Mouse (Mus musculus): ENCODE data around the gene Arsb. TPM values are rescaled to one million over a fixed set of nuclear protein-coding genes. Genes with fewer than 3 reads are reported as not detected.

Arsb gene
- 1 to 10 TPM; 2.7 to 3.0 TPM for total RNA-seq (2021)
- long read RNA-seq, experiment 1, full-length matches to known transcripts: 4 of 4 reads
- long read RNA-seq, experiment 1, partial matches to known transcripts: 0 of 4 reads
- long read RNA-seq, experiment 1, other reads (novel, unspliced or antisense): 0 of 4 reads
- long read RNA-seq, experiment 2, full-length matches to known transcripts: 2 of 2 reads
- long read RNA-seq, experiment 2, partial matches to known transcripts: 0 of 2 reads
- long read RNA-seq, experiment 2, other reads (novel, unspliced or antisense): 0 of 2 reads

- DNase-seq (ENCODE audit: low spot score): peak; percentile 84
Observed at GRCm38 (mm10) chr13:93771588-93772278, at the start of gene Arsb. Arsb (plus strand) TSS chr13:93771630.

DNA sequence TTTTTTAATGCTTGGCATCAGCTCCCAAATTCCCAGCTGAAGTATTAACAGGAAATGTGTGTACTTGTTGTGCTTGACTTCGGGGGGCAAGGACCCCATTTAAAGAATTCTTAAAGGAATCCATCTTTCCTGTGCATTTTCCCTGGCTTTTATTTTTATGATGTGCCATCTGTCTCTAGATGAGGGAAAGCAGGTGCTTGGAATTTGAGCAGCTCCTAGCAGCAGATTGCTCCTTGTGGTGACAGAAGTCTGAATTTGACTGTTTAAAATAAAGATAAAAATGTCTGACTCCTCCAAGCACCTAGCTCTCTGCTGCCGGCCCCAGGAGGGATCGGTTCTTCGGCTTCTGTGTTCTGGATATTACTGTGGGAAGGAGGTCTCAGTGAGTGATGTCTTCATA, 49.5 kb upstream of the Arsb start:
- no peak for DNase-seq (ENCODE audit: low spot score)

DNA sequence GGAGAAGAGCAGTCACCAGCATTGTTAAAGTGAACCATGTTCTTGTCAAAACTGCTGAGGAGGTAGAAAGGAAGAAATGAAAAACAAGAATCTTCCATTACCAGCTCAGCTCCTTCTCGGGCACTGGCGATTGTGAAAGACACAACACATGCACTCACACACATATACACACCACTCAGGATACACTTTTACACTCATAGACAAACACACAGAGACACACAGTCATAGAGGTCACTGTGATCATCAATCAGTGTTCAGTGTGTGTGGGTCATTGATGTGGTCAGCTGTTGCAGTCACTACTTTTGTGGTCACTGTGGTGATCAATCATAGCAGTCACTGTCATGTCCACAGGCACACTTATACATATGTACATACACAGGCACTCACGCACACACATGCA, 48.0 kb upstream of the Arsb start:
- DNase-seq (ENCODE audit: low spot score): no peak

GRCm38 (mm10) chr13:93724206-93724605, 47.2 kb upstream of the Arsb start:
- DNase-seq (ENCODE audit: low spot score): no peak

- DNase-seq (ENCODE audit: low spot score): no peak
Observed at GRCm38 (mm10) chr13:93735131-93735636, 36.2 kb upstream of the Arsb start.

DNA sequence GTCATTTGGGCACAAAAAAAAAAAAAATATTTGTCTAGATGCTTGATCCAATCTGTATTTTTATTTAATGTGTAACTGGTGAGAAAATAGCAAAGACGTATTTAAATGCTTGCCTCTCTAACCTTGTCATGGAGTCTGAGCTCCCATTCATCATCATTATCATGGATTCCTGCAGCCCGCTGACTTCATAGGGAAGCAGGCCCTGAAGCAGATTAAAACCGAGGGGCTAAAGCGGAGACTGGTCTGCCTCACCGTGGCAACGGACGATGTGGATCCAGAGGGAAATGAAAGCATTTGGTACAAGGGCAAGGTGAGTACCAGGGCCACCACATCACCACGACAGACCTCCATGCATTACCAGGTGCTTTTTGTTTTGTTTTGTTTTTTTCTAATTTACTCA, 27.3 kb upstream of the Arsb start:
- DNase-seq (ENCODE audit: low spot score): no peak

GRCm38 (mm10) chr13:93752597-93753400, 18.6 kb upstream of the Arsb start:
- DNase-seq (ENCODE audit: low spot score): no peak

GRCm38 (mm10) chr13:93755084-93755483, 16.3 kb upstream of the Arsb start:
- DNase-seq (ENCODE audit: low spot score): no peak

DNA sequence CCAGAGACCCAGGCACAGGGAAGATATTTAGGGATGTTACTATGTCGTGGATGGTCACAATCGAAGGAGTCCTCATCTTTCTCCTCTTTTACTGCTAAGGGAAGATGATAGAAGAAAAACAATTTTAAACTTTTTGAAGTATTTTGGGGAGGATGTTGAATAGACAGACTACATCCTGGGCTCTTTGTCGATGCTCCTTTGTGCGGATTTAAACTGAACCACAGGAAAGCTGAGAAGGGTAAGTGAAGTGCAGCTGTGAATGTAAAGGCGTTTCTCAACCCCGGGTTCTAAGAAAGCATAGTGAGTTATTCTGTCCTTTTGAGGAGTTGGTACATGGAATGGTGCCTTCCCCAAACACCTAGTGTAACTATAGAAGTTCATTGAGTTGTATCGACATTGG, 14.8 kb upstream of the Arsb start:
- DNase-seq (ENCODE audit: low spot score): no peak

DNA sequence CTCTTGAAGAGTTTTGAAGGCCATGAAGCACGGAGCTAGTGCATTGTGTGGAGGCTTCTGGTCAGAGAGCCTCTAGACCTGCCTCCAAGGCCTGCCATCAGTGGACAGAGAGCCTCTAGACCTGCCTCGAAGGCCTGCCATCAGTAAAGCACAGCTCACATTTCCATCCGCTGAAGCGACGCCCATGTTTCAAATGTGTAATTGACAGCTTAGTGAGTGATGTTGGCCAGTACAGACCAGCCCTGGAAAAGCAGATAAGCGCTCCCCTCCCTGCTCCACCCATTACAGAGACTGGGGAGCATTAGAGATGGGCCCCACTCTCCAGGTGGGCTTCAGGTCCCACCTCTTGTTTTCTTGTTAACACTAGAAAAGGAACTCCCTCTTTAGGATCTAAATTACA, 13.9 kb upstream of the Arsb start:
- no peak for DNase-seq (ENCODE audit: low spot score)

DNA sequence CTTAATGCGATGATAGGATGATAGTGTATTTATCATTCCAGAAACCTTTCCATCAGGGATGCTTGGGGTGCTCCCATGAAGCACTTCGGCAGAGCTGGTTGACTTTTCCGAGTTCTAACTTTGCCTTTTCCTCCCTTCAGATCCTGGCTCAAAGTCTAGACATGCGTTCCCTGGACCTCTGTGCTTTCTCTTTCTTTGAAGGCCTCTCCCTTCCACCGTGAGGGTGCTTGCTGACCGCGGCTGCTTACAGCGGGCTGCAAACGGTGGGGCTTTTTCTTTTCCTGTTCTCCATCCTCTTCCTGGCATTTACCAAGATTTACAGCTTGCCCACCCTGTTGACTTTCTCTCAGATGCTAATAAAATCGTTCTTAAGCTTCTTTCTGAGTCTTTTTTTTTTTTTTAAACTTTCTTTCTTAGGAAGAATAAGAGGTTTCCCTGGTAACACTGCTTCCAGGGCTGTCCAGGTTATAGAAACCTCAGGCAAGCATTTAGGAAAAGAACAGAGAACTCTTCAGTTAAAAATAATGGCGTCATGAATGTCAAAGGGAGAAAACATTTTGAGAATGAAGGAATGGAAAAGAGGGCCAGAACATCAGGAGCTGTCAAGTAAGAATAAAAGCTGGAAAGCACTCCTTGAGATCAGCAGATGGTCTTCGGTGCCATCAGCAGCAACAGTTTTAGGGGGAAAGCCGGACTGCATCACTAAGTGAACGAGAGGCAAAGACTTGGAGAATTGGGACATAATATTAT, 13.1 kb upstream of the Arsb start:
- DNase-seq (ENCODE audit: low spot score): no peak

DNA sequence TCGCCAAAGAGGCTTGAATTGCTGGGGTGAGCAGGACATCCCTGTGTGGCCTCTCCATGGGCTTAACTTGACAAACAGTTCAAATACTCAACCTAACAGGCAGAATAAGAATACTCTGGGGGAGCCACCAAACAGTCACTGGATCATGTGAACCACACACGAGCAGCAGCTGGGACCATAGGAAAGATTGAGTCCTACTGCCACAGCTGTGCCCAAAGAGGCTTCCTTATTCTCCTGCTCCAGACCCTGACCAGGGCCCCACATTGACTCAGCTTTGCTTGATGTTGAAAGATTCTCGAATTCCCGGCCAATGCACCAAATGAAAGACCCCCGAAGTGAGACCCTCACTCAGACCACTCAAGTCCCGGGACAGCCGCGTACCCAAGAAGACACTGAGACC, 9.6 kb upstream of the Arsb start:
- DNase-seq (ENCODE audit: low spot score): no peak

DNA sequence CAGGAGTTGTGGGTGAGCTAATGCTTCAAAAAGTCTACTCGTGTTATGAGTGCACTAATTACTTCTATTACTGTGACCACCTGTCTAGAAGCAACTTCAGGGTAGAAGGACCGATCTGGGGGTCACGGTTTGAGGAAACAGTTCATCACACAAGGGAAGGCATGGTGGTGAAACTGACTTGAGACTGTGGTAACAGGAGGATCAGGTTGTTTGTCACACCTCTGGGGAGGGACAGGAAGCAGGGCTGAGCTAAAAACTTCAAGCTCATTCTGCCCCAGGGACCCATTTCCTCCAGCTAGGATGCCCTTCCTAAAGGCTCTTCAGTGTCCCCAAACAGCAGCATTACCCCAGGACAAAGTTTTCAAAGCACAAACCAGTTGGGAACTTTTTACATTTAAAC, 8.6 kb upstream of the Arsb start:
- DNase-seq (ENCODE audit: low spot score): no peak

- DNase-seq (ENCODE audit: low spot score): no peak
Observed at GRCm38 (mm10) chr13:93764321-93764973, 7.0 kb upstream of the Arsb start.

DNA sequence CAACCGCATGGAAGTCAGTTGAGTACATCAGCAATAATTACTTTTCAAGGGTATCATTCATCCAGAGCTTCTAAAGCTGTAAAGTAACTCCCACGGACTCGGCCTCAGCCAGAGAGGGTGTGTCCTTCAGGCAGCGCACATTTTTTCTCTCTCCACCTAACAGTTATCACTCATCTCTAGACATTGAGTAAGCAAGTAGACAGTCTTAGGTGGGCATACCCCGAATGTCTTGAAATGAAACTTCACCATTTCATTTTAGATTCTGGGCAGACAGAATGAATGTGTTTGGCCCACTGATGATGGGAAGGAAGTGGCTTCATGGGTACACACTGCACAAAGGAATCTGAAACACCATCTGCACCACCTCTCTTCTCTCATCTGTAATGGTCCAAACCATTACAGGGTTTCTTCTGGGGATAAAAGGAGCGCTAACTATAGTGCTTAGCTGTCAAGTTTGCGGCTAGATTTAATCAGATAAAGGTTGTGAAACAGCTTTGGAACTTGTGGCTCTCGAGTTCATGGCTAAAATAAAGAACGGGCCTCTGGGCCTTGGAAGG, 321 bp upstream of the Arsb start:
- no peak for DNase-seq (ENCODE audit: low spot score)

GRCm38 (mm10) chr13:93772279-93772636, 828 bp downstream of the Arsb start:
- no peak for DNase-seq (ENCODE audit: low spot score)

- DNase-seq (ENCODE audit: low spot score): no peak
Observed at GRCm38 (mm10) chr13:93772861-93773260, 1.4 kb downstream of the Arsb start.

DNA sequence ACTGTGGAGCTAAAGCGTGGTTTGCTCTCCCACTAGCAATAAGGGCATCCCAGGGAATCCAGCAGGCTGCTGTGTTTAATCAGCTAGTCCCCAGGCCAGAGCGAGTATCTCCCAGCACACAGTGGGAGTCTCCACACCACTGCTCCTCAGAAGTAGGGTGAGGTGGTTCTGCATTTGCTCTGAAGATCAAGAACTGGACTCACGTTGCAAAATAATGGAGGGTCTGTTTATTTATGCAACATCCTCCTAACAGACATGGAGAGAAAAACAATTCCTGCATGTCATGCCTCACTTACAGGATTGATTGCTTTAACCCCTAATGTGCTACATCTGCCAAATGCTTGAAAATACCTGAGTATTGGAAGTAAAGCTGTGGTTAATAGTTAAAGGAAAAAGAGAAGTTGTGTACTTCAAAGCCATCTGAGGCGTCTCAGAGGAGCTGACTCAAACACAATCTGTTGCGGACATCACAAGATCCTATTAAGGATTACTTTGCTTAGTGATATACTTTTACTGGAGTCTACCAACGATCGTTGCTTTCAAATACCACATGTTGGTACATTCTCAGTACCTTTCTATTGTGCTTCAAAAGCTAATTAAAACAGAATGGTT, 2.4 kb downstream of the Arsb start:
- no peak for DNase-seq (ENCODE audit: low spot score)

DNA sequence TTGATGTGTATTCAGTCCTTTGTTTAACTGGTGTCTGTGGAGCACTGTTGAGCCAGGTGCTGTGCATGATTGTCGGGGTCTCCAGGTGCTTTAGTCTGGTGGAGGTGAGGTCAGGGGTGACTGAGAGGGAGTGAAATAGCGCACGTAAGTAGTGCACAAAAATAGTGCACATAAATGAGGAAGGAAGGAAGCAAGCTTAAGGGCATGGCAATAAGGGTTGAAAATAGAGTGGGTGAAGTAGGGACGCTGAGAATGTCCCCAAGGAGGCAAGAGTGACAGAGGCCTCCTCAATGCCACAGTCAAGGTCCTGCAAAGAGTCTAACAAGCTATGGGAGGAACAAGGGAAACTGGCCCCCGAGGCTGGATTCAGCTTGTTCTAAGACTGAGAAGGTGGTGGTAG, 11.4 kb downstream of the Arsb start:
- no peak for DNase-seq (ENCODE audit: low spot score)

DNA sequence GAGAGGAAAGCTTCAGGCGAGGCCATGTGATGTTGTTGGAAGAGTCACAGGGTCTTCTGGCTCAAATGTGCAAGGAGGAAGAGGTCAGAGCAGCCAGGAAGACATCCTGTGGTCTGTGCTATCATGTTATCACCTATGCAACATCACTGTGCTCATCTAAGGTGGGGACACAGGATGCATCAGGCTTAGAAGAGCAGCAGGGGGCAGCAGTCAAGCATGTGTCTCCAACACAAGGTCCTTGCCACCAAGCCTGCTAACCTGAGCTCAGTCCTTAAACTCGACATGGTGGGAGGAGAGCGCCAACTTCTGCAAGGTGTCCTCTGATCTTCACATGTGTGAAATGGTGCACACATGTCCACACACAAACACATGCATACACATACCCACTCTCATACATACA, 13.9 kb downstream of the Arsb start:
- no peak for DNase-seq (ENCODE audit: low spot score)

Measured in gastrocnemius, adult 18-20 months (tissue).